Mouse (Mus musculus) E14TG2a.4 (cell line): ENCODE data around the gene Fbf1.
A peak's percentile ranks its signal among the peaks of the same experiment; 100 is the strongest.

Experiments
- H3K27me3 ChIP-seq: 2 replicates; pipeline ENCODE4 v1.6.1; 2014; ENCODE audit warnings: low read length, control low read depth; ENCODE audit not compliant: insufficient read depth
- H3K36me3 ChIP-seq: 2 replicates; pipeline ENCODE4 v1.6.1; 2014; ENCODE audit warnings: low read length, control low read depth; ENCODE audit not compliant: insufficient read depth
- H3K4me1 ChIP-seq: replicated peaks from 2 replicates; pipeline ENCODE4 v1.6.1; 2014; ENCODE audit warnings: low read depth, low read length, control low read depth
- H3K4me3 ChIP-seq: replicated peaks from 2 replicates; pipeline ENCODE4 v1.5.1; 2014; ENCODE audit warnings: mild to moderate bottlenecking, low read length
- H3K9me3 ChIP-seq: 2 replicates; pipeline ENCODE4 v1.6.1; 2014; ENCODE audit warnings: low read length, control low read depth
- CTCF ChIP-seq: conservative IDR thresholded peaks from 2 replicates; pipeline ENCODE4 v1.5.1; 2014; ENCODE audit warnings: low read length
- NANOG ChIP-seq: IDR thresholded peaks from 2 replicates; pipeline ENCODE4 v1.6.1; 2014; ENCODE audit warnings: borderline replicate concordance, low read length, mixed read lengths
- POU5F1 ChIP-seq: IDR thresholded peaks from 2 replicates; pipeline ENCODE4 v1.6.1; 2014; ENCODE audit warnings: low read length, borderline replicate concordance

The Fbf1 gene

GRCm38 (mm10) chr11:116111067-116111466 lies 56.9 kb downstream of the Fbf1 start:
- no peaks in the 10 kb centered on the region for H3K9me3 ChIP-seq
- no peak overlapping the region; the same call in 1 of the 2 replicates for H3K4me3 ChIP-seq
- TF ChIP-seq CTCF (peak; percentile 39), POU5F1 (no peak)

GRCm38 (mm10) chr11:116110540-116110939 lies 57.4 kb downstream of the Fbf1 start:
- H3K4me3 ChIP-seq: peak overlapping the region; percentile 79
- H3K27me3 ChIP-seq: peaks cover 70% of the 10 kb centered on the region
- TF ChIP-seq POU5F1 (no peak), NANOG (no peak), CTCF (no peak)
- H3K9me3 ChIP-seq: no peaks in the 10 kb centered on the region
- H3K36me3 ChIP-seq: no peaks in the 10 kb centered on the region
- H3K4me1 ChIP-seq: peaks cover 54% of the 10 kb centered on the region

More at GRCm38 (mm10) chr11:116111067-116111466, 56.9 kb downstream of the Fbf1 start:
- peaks cover 48% of the 10 kb centered on the region for H3K4me1 ChIP-seq
- no peaks in the 10 kb centered on the region for H3K36me3 ChIP-seq
- H3K27me3 ChIP-seq: peaks cover 65% of the 10 kb centered on the region

- peak overlapping the region; percentile 79 for H3K4me3 ChIP-seq
- H3K9me3 ChIP-seq: no peaks in the 10 kb centered on the region
- peaks cover 73% of the 10 kb centered on the region for H3K27me3 ChIP-seq
- no peaks in the 10 kb centered on the region for H3K36me3 ChIP-seq
- TF ChIP-seq POU5F1: no peak
- no peak for TF ChIP-seq CTCF
- no peak for TF ChIP-seq NANOG
- peaks cover 57% of the 10 kb centered on the region for H3K4me1 ChIP-seq
These were observed 57.8 kb downstream of the Fbf1 start for GRCm38 (mm10) chr11:116110131-116110530.

- H3K4me1 ChIP-seq: peaks cover 61% of the 10 kb centered on the region
- H3K27me3 ChIP-seq: peaks cover 73% of the 10 kb centered on the region
- no peaks in the 10 kb centered on the region for H3K9me3 ChIP-seq
- peak overlapping the region; percentile 79 for H3K4me3 ChIP-seq
- TF ChIP-seq POU5F1 (no peak), CTCF (no peak), NANOG (no peak)
- no peaks in the 10 kb centered on the region for H3K36me3 ChIP-seq
These were observed 58.4 kb downstream of the Fbf1 start for GRCm38 (mm10) chr11:116109441-116110081.

- no peaks in the 10 kb centered on the region for H3K9me3 ChIP-seq
- peak overlapping the region; percentile 79 for H3K4me3 ChIP-seq
- peaks cover 68% of the 10 kb centered on the region for H3K4me1 ChIP-seq
- no peaks in the 10 kb centered on the region for H3K36me3 ChIP-seq
- peaks cover 69% of the 10 kb centered on the region for H3K27me3 ChIP-seq
- TF ChIP-seq NANOG (no peak), CTCF (no peak), POU5F1 (no peak)
These were observed 59.4 kb downstream of the Fbf1 start for GRCm38 (mm10) chr11:116108464-116109137.

GRCm38 (mm10) chr11:116107777-116108285 lies 60.1 kb downstream of the Fbf1 start:
- peak overlapping the region; percentile 79 for H3K4me3 ChIP-seq
- peaks cover 69% of the 10 kb centered on the region for H3K27me3 ChIP-seq
- no peaks in the 10 kb centered on the region for H3K36me3 ChIP-seq
- H3K9me3 ChIP-seq: no peaks in the 10 kb centered on the region
- TF ChIP-seq NANOG (no peak), POU5F1 (no peak), CTCF (no peak)
- peaks cover 76% of the 10 kb centered on the region for H3K4me1 ChIP-seq

GRCm38 (mm10) chr11:116106963-116107776 lies 60.8 kb downstream of the Fbf1 start:
- TF ChIP-seq NANOG: no peak
- TF ChIP-seq POU5F1: no peak
- TF ChIP-seq CTCF: no peak; the same call in 1 of the 2 replicates
- Histone ChIP-seq H3K4me1 (peaks cover 81% of the 10 kb centered on the region), H3K27me3 (peaks cover 68% of the 10 kb centered on the region), H3K4me3 (peak overlapping the region; percentile 79), H3K9me3 (no peaks in the 10 kb centered on the region), H3K36me3 (no peaks in the 10 kb centered on the region)

GRCm38 (mm10) chr11:116106154-116106962 lies 61.6 kb downstream of the Fbf1 start:
- Histone ChIP-seq H3K36me3 (no peaks in the 10 kb centered on the region), H3K27me3 (peaks cover 60% of the 10 kb centered on the region), H3K4me1 (peaks cover 84% of the 10 kb centered on the region), H3K4me3 (peak overlapping the region; percentile 79), H3K9me3 (no peaks in the 10 kb centered on the region)
- TF ChIP-seq CTCF: no peak
- no peak for TF ChIP-seq POU5F1
- TF ChIP-seq NANOG: no peak
